Mouse (Mus musculus): Measurements from ENCODE around the gene Wdr92. TPM values are rescaled to one million over a fixed set of nuclear protein-coding genes. Genes with fewer than 3 reads are reported as not detected.

The Wdr92 gene
- total RNA-seq, 2 experiments from 2014 or later, result 8.0 to 8.6 TPM

Other genes with a start within 250 kb of the Wdr92 start
- gene Fbxo48, start 230.7 kb upstream of the Wdr92 start, total RNA-seq (2021), result 1 to 10 TPM; 1.3 to 1.5 TPM
- gene Cnrip1, start 130.5 kb upstream of the Wdr92 start, total RNA-seq (2021), result 100 to 1,000 TPM in 1 of 2 experiments, 10 to 100 TPM in 1; 99.5 to 105 TPM
- gene Plek, start 129.7 kb upstream of the Wdr92 start, total RNA-seq (2021), result 1 to 10 TPM; 6.0 to 7.6 TPM
- gene Ppp3r1, start 22.8 kb upstream of the Wdr92 start, total RNA-seq (2021), result 100 to 1,000 TPM; 705 to 781 TPM
- 10 to 100 TPM; 24.0 to 26.1 TPM for gene Pno1, start 29.5 kb downstream of the Wdr92 start, total RNA-seq (2021)
- gene C1d, start 75.5 kb downstream of the Wdr92 start, total RNA-seq (2021), result 10 to 100 TPM; 36.6 to 39.8 TPM